Mouse (Mus musculus) hindbrain, embryonic 12.5 days (tissue): ENCODE measurements at regions not wholly inside any gene's neighbourhood (a gene's known extent, or its start where the extent isn't known, plus 50 kb on each side); places are given as distances from the start of the nearest gene placed in this dataset.

ENCODE experiments used
- ATAC-seq: fragments of 200-750 bp; cut with Nextera tagmentation; 2 replicates; pipeline ENCODE4 v1.8.0; 2017; ENCODE audit warnings: moderate TSS enrichment; ENCODE audit not compliant: low FRiP score
- H3K27ac ChIP-seq: fragments of 300-500 bp; sonication (generic); 2 replicates; pipeline ENCODE4 v1.5.1; 2016; ENCODE audit warnings: mild to moderate bottlenecking
- H3K27me3 ChIP-seq: fragments of 300-500 bp; sonication (generic); 2 replicates; pipeline ENCODE4 v1.6.1; 2016; ENCODE audit warnings: mild to moderate bottlenecking
- H3K36me3 ChIP-seq: fragments of 300-500 bp; sonication (generic); 2 replicates; pipeline ENCODE4 v1.6.1; 2016; ENCODE audit warnings: mild to moderate bottlenecking
- H3K4me1 ChIP-seq: fragments of 300-500 bp; sonication (generic); 2 replicates; pipeline ENCODE4 v1.6.1; 2016
- H3K4me2 ChIP-seq: fragments of 300-500 bp; sonication (generic); replicated peaks from 2 replicates; pipeline ENCODE4 v1.6.1; 2016; ENCODE audit warnings: mild to moderate bottlenecking
- H3K4me3 ChIP-seq: fragments of 300-500 bp; sonication (generic); 2 replicates; pipeline ENCODE4 v1.5.1; 2016; ENCODE audit warnings: mild to moderate bottlenecking
- H3K9ac ChIP-seq: fragments of 300-500 bp; sonication (generic); 2 replicates; pipeline ENCODE4 v1.6.1; 2016; ENCODE audit warnings: mild to moderate bottlenecking, moderate library complexity
- H3K9me3 ChIP-seq: fragments of 300-500 bp; sonication (generic); replicated peaks from 2 replicates; pipeline ENCODE4 v1.6.1; 2016; ENCODE audit warnings: mild to moderate bottlenecking
- WGBS: fragments of 180-500 bp; shearing (Covaris S2); methylation state at CpG from one replicate; pipeline ENCODE4 v1.1.7; 2016; 5-methylcytosine and 5-hydroxymethylcytosine counted together

DNA sequence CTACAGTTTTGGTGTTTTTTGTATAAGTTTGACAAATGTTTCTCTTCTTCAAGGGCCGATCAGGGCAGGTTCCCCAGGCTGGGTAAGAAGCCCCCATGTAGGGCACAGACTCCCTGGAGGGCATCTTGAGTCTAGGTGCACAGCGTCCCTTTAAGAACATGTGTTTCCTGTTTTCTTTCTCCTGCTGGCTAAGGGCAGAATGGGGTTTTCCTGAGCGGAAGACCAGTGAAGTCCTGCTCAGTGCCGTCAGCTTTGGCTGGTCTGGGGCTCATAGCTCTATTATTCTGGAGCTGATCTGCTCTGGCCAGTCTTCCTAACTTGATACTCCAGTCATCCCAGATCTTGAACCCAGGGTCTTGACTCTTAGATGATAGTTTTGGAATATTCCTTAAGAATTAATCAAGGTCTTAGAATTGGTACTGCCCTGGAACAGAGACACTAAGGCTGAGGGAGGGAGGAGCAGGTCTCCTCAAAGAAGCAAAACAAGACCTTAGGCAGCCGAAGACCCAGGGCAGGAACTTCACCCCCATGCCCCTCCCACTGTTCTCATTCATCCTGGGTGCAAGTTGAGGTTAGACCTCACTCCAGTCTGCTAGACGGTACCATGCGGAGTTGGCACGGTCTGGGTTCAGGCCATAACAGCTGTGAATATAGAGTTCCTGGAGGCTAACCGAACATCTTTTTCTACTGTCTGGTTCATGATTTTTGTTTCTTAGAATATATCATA is 70.8 kb upstream of the Haao start:
- Histone ChIP-seq H3K4me3 (no peak overlapping the region), H3K27me3 (no peaks in the 10 kb centered on the region), H3K27ac (no peak overlapping the region), H3K9me3 (no peaks in the 10 kb centered on the region), H3K36me3 (no peaks in the 10 kb centered on the region), H3K4me1 (peaks cover 13% of the 10 kb centered on the region), H3K4me2 (no peak overlapping the region), H3K9ac (no peak overlapping the region)
- 67% methylated on average over 9 of the region's 9 CpGs for WGBS
- no peak for ATAC-seq

- 81% methylated on average over 4 of the region's 4 CpGs for WGBS
- no peak overlapping the region for H3K4me2 ChIP-seq
Observed at GRCm38 (mm10) chr17:83917781-83918180, 70.0 kb upstream of the Haao start.

GRCm38 (mm10) chr17:83916684-83917166 is 69.0 kb upstream of the Haao start:
- Histone ChIP-seq H3K27me3 (no peaks in the 10 kb centered on the region), H3K4me2 (no peak overlapping the region), H3K4me3 (no peak overlapping the region), H3K9ac (no peak overlapping the region), H3K9me3 (no peaks in the 10 kb centered on the region), H3K36me3 (no peaks in the 10 kb centered on the region), H3K27ac (peak overlapping the region; percentile 17; the same call in 1 of the 2 replicates), H3K4me1 (peaks cover 13% of the 10 kb centered on the region)
- ATAC-seq = no peak
- 60% methylated on average over 10 of the region's 10 CpGs for WGBS

More at GRCm38 (mm10) chr17:83917781-83918180, 70.0 kb upstream of the Haao start:
- no peaks in the 10 kb centered on the region for H3K36me3 ChIP-seq
- no peaks in the 10 kb centered on the region for H3K27me3 ChIP-seq
- ATAC-seq = no peak
- H3K4me1 ChIP-seq = peaks cover 13% of the 10 kb centered on the region
- no peak overlapping the region for H3K4me3 ChIP-seq
- no peak overlapping the region for H3K9ac ChIP-seq
- no peak overlapping the region for H3K27ac ChIP-seq
- H3K9me3 ChIP-seq = no peaks in the 10 kb centered on the region

- no peak overlapping the region for H3K9ac ChIP-seq
- H3K9me3 ChIP-seq = no peaks in the 10 kb centered on the region
- H3K36me3 ChIP-seq = no peaks in the 10 kb centered on the region
- ATAC-seq = no peak
- H3K4me2 ChIP-seq = no peak overlapping the region
- H3K4me1 ChIP-seq = peaks cover 10% of the 10 kb centered on the region; the same call in 1 of the 2 replicates
- no peak overlapping the region for H3K4me3 ChIP-seq
- no peaks in the 10 kb centered on the region for H3K27me3 ChIP-seq
- no peak overlapping the region for H3K27ac ChIP-seq
Observed at GRCm38 (mm10) chr17:83915034-83915433, 67.3 kb upstream of the Haao start.

GRCm38 (mm10) chr17:83914603-83915002 is 66.8 kb upstream of the Haao start:
- Histone ChIP-seq H3K9ac (no peak overlapping the region), H3K9me3 (no peaks in the 10 kb centered on the region), H3K27me3 (no peaks in the 10 kb centered on the region; the same call in 1 of the 2 replicates), H3K4me2 (no peak overlapping the region), H3K36me3 (no peaks in the 10 kb centered on the region), H3K4me1 (peaks cover 10% of the 10 kb centered on the region; the same call in 1 of the 2 replicates), H3K27ac (no peak overlapping the region), H3K4me3 (no peak overlapping the region)
- no peak for ATAC-seq
- WGBS = 90% methylated on average over 1 of the region's 1 CpGs

DNA sequence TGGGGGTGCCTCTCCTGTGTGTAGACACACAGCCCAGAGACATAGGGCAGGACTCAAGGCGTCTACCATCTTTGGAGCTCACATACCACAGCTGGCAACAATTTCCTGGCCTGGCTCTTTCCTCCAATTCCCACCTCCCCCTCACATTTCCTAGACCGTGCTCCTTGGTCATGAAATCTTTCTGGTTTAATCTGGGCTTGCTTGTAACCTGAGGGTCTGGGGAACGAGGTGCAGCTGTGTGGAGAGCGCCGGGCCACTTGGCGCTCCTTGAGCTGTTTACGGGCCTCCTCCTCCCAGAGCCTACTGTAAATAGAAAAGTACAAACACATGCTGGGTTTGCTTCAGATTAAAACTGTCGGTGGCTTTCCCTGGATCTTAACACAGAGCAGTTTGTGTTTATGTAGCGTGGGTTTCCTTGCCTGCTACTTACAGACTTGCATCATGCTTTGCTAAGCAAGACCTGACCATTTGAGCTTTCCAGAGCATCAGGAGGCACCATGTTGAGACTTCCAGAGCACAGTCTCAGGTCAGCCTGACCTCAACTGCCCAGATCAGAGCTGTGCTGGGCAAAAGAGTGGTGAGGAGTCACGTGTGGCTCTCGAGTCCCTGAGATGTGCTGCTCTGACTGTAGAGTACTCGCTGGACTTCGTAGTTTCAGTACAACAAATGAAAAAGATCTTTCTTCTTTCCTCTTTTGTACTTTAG is 66.1 kb upstream of the Haao start:
- WGBS = 59% methylated on average over 13 of the region's 13 CpGs
- Histone ChIP-seq H3K9ac (no peak overlapping the region), H3K4me1 (peaks cover 14% of the 10 kb centered on the region; the same call in 1 of the 2 replicates), H3K27me3 (no peaks in the 10 kb centered on the region; the same call in 1 of the 2 replicates), H3K4me2 (no peak overlapping the region), H3K36me3 (no peaks in the 10 kb centered on the region), H3K9me3 (no peaks in the 10 kb centered on the region), H3K27ac (peak overlapping the region; percentile 57), H3K4me3 (no peak overlapping the region)
- ATAC-seq = no peak

DNA sequence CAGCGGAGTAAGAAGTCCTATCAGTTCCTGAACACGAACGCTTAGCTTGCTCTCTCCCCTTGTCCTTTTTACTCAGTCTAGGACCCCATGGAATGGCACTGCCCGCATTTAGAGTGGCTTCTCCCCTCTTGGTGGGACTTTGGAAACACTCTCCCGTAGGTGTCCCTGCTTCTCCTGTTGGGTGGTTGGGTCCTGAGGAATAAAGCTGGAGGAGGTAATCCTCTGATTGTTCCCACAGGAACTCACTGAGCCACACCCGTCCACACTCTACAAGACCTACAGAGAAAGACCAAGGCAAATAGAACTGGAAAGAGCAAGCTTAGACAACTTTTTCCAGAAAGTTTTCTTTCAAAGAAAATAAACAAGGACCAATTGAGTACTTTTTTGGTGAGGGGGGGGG is 64.7 kb upstream of the Haao start:
- no peak overlapping the region for H3K4me3 ChIP-seq
- 0 out of 2 replicates have a peak overlapping the region, but pooled peaks have one; percentile 17 for H3K27ac ChIP-seq
- no peak overlapping the region for H3K4me2 ChIP-seq
- H3K4me1 ChIP-seq = peaks cover 11% of the 10 kb centered on the region; the same call in 1 of the 2 replicates
- H3K9me3 ChIP-seq = no peaks in the 10 kb centered on the region
- H3K9ac ChIP-seq = no peak overlapping the region
- H3K27me3 ChIP-seq = no peaks in the 10 kb centered on the region; the same call in 1 of the 2 replicates
- ATAC-seq = no peak
- WGBS = 91% methylated on average over 6 of the region's 6 CpGs
- H3K36me3 ChIP-seq = no peaks in the 10 kb centered on the region

GRCm38 (mm10) chr17:83908811-83909210 is 61.0 kb upstream of the Haao start:
- Histone ChIP-seq H3K27me3 (no peaks in the 10 kb centered on the region; the same call in 1 of the 2 replicates), H3K27ac (no peak overlapping the region), H3K4me2 (no peak overlapping the region), H3K9me3 (no peaks in the 10 kb centered on the region), H3K36me3 (no peaks in the 10 kb centered on the region), H3K9ac (no peak overlapping the region), H3K4me3 (no peak overlapping the region), H3K4me1 (peaks cover 4% of the 10 kb centered on the region; the same call in 1 of the 2 replicates)
- no peak for ATAC-seq
- 90% methylated on average over 6 of the region's 6 CpGs for WGBS

- H3K4me1 ChIP-seq = peaks cover 4% of the 10 kb centered on the region; the same call in 1 of the 2 replicates
- H3K9ac ChIP-seq = no peak overlapping the region
- no peaks in the 10 kb centered on the region for H3K9me3 ChIP-seq
- no peak overlapping the region for H3K4me2 ChIP-seq
- H3K4me3 ChIP-seq = no peak overlapping the region
- ATAC-seq = no peak
- no peaks in the 10 kb centered on the region; the same call in 1 of the 2 replicates for H3K27me3 ChIP-seq
- H3K36me3 ChIP-seq = no peaks in the 10 kb centered on the region
- 94% methylated on average over 3 of the region's 3 CpGs for WGBS
- no peak overlapping the region for H3K27ac ChIP-seq
Observed at GRCm38 (mm10) chr17:83907538-83907937, 59.8 kb upstream of the Haao start.

GRCm38 (mm10) chr17:83906751-83907537 is 59.2 kb upstream of the Haao start:
- 93% methylated on average over 12 of the region's 12 CpGs for WGBS
- no peak overlapping the region for H3K9ac ChIP-seq

DNA sequence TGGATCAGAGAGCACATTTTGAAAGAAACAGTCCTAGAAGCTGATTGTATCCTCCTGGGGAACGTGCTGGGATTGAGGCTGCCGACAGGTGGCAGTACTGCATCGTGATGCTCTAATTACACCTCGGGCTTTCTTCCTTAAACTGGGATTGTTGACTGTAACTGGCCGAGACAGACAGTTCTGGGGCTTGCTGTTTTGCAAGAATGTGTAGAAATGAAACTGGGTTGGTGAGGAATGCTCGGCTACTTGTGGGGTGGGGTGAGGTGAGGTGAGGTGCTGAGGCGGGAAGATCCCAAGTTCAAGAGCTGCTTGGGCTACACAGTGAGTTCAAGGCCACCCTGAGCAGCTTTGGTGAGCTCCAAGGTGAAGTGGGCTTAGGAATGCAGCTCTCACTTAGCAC is 55.7 kb upstream of the Haao start:
- peaks cover 9% of the 10 kb centered on the region; the same call in 1 of the 2 replicates for H3K4me1 ChIP-seq

More at GRCm38 (mm10) chr17:83906751-83907537, 59.2 kb upstream of the Haao start:
- H3K9me3 ChIP-seq = no peaks in the 10 kb centered on the region
- H3K27ac ChIP-seq = no peak overlapping the region
- H3K27me3 ChIP-seq = no peaks in the 10 kb centered on the region; the same call in 1 of the 2 replicates
- H3K4me2 ChIP-seq = no peak overlapping the region
- H3K36me3 ChIP-seq = no peaks in the 10 kb centered on the region
- H3K4me3 ChIP-seq = no peak overlapping the region
- no peak for ATAC-seq
- H3K4me1 ChIP-seq = peaks cover 9% of the 10 kb centered on the region; the same call in 1 of the 2 replicates

DNA sequence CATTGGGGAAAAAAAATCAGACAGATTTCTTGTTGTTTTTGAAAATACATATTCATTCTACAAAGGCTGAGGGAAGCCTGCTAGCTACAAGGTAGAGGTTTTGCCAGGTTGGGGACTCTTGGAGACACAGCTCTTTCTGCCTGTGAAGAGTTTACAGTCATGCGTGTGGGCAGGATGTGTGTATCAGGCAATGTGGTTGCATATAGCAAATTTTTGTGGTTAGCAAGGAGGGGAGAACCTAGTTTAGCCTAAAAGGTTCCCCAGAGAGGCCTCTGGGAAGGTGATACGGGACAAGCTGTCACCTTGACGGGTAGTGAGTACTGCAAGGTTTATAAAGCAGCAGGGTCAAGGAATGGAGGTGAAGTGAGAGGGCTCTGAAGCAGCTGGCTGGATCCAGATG is 54.8 kb upstream of the Haao start:
- WGBS = 61% methylated on average over 3 of the region's 3 CpGs
- H3K4me2 ChIP-seq = no peak overlapping the region
- H3K36me3 ChIP-seq = no peaks in the 10 kb centered on the region
- H3K27me3 ChIP-seq = no peaks in the 10 kb centered on the region
- H3K9ac ChIP-seq = no peak overlapping the region
- H3K27ac ChIP-seq = no peak overlapping the region
- no peaks in the 10 kb centered on the region for H3K9me3 ChIP-seq
- no peak for ATAC-seq
- H3K4me1 ChIP-seq = peaks cover 9% of the 10 kb centered on the region; the same call in 1 of the 2 replicates
- H3K4me3 ChIP-seq = no peak overlapping the region

More for the DNA sequence above, 55.7 kb upstream of the Haao start:
- no peaks in the 10 kb centered on the region for H3K27me3 ChIP-seq
- H3K27ac ChIP-seq = no peak overlapping the region
- 6% methylated on average over 7 of the region's 7 CpGs for whole genome bisulfite sequencing
- H3K9ac ChIP-seq = no peak overlapping the region
- H3K9me3 ChIP-seq = no peaks in the 10 kb centered on the region
- H3K4me3 ChIP-seq = no peak overlapping the region
- peak; percentile 35; the same call in 1 of the 2 replicates for ATAC-seq
- H3K4me2 ChIP-seq = no peak overlapping the region
- no peaks in the 10 kb centered on the region for H3K36me3 ChIP-seq
